Mouse (Mus musculus) T-helper 1 cell (primary cell): Measurements from ENCODE around the gene Cds1.

Source experiments
- in situ Hi-C: fragments of 300-600 bp; cut with MboI, MseI; formaldehyde crosslinking; loops from one replicate; pipeline ENCODE4 v1.15.1; 2025; ENCODE audit warnings: high pct_unique_total_duplicates

Cds1 gene

DNA sequence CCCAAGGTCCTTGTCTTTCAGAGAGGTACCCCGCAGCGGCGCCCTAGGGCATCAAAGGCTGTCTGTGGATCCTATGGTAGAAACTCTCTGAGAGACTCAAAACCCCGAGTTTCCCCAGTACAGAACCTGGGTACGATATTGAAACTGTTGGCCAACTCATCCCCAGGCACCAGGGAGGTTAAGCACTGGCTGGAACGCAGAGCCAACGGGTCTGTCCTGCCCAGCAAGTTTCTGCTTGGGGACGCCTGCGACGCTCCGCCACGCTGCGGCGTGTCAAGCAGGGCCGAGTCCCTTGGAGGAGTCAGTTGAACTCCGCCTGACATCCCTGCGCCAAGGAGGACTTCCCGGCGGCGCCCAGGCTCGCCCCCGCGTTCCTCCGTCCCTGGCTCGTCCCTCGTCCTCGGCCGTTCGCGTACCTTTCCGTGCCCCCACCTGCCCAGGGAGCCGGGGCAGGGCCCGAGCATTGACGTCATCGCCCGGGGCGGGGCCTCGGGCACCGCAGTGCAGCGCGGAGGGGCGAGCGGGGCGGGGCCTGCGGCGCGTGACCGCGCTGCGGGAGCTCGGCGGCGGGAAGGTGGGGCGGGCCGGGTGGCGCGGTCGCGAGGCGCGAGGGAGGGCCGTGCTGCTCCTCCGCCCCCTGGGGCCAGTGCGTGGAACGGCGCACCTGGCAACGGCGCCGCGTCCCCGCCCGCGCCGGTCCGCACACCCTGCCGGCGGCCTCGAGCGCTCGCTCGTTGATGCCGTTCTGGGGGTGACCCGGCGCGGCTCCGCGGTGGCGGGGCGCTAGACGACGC lies at the start of gene Cds1:
Gene Cds1, plus strand, starts transcription at position 577 of the 794 bp plus-strand sequence.
- in situ Hi-C loops, result no loop called here

DNA sequence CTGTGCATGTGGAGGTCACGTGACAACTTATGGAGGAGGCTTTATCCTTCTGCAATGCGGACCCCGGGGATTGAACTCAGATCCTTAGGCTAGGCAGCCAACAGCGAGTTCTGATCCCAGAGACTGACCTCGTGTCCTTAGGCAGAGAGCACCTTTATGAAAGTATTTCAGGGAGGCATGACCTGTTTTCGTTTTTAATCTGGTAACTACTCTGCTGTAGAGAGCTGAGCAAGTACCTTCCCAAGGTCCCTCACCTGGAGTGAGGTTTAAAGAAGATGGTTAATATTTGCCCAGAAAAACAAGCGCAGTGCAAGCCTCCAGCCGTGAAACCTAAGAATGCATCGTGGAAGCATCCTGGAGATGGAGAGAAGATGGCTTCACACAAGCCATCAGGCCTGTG lies 40.7 kb upstream of the Cds1 start:
- in situ Hi-C loops, result no loop called here

GRCm38 (mm10) chr5:101724756-101725155 lies 40.2 kb upstream of the Cds1 start:
- in situ Hi-C loops, result no loop called here

DNA sequence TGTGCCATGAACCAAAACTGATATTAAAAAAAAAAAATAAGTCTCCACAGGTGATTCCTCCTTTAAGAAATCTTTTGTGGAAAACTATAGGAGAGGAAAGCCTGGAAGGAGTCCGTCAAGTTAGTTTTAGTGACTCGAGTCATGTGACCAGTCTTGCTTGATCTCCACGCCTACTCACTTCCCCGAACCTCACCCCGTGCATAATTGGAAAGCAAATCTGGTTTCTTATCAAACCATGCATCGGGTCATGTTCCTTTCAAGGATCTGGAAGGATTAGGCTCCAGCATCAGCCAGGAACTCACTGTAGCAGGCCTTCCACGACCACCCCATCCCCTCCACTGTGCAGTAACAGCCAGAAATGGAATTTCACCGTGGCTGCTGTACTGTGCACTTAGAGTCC lies 39.2 kb upstream of the Cds1 start:
- in situ Hi-C loops, result no loop called here

GRCm38 (mm10) chr5:101726371-101726770 lies 38.6 kb upstream of the Cds1 start:
- in situ Hi-C loops, result no loop called here

GRCm38 (mm10) chr5:101728304-101728905 lies 36.5 kb upstream of the Cds1 start:
- in situ Hi-C loops, result no loop called here

GRCm38 (mm10) chr5:101737341-101737740 lies 27.6 kb upstream of the Cds1 start:
- in situ Hi-C loops, result no loop called here

- in situ Hi-C loops, result no loop called here
Measured at GRCm38 (mm10) chr5:101740471-101741223, 24.3 kb upstream of the Cds1 start.

GRCm38 (mm10) chr5:101741224-101741591 lies 23.7 kb upstream of the Cds1 start:
- in situ Hi-C loops, result no loop called here

GRCm38 (mm10) chr5:101742014-101742413 lies 22.9 kb upstream of the Cds1 start:
- in situ Hi-C loops, result no loop called here

DNA sequence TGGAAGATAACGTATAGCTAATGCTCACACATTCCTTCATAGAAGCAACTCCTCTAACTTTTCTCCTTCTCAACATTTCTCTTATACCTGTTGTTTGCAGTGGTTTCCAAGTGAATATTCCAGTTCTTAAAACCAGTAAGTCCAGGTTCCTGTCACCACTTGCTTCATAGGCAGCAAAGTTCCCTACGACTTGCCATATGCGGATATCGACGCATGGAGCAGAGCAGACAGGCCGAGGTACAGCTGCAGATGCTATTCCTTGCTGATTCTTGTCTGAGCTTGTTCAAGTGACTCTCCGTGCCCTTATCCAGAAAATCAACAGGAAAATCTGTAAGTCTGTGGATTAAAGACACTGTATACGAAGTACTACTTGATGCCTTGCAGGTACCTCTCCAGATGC lies 22.5 kb upstream of the Cds1 start:
- in situ Hi-C loops, result no loop called here

- in situ Hi-C loops, result no loop called here
Measured at GRCm38 (mm10) chr5:101744886-101745285, 20.0 kb upstream of the Cds1 start.

- in situ Hi-C loops, result no loop called here
Measured at GRCm38 (mm10) chr5:101753680-101754079, 11.2 kb upstream of the Cds1 start.

DNA sequence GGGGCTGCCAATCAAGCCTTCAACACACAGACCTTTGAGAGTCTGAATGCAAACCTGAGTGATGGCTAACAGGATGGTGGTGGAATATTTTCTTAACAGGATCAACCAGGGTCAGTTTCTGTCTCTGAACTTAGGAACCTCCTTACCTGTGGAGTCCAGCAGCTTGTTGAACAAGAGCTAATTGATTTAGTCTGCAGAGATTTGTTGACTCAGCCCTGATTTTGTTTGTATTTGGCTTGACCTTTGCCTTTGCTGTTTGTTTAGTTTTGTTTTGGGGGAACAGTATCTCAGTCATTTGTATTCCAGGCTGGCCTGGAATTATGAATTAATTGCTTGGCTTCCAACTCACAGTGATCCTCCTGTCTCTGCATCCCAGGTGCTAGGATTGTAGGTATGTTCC lies 7.3 kb upstream of the Cds1 start:
- in situ Hi-C loops, result no loop called here

- in situ Hi-C loops, result no loop called here
Measured at GRCm38 (mm10) chr5:101761685-101762084, 3.2 kb upstream of the Cds1 start.

DNA sequence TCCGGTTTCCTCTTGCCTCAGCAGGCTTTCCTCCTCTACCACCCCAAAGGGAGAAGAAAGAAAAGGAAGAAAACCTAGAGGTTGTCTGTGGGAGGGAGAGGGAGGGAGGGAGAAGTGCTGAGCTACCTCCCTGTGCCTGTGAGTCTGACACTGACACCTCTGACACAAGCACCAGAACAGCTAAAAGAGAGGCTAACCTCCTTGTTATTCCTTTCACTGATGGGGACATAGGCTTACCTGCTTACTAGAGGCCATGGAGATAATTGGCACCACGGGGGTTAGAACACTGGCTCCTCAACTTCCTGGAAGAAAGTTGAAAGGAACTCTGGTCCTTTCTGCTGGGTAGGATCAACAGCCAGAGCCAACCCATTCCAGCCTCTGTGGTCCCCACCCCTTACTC lies 1.4 kb upstream of the Cds1 start:
- in situ Hi-C loops, result no loop called here

DNA sequence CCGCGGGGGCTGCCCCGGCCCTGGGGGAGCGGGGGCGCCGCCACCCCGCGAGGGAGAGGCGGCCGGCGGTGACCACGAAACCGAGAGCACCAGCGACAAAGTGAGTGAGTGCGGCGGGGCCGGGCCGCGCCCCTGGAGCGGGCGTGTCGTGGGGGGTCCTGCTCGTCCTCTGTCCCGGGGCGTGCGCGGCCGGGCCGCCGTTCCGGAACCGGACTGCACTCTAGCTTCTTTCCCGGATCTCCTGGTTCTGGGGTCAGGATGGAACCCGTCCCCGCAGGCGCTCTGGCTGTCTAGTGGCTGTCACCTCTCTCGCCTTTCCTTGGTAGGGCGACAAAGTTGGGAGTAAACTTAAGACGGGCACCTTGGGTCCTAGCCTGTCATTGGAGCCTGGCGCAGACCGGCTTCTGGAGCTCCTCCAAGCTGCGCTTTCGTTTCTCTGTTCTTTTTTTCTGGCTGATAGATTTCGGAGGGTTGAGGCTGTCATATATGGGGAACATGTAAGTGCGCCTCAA lies 516 bp downstream of the Cds1 start:
- in situ Hi-C loops, result no loop called here

- in situ Hi-C loops, result no loop called here
Measured at GRCm38 (mm10) chr5:101766248-101766647, 1.3 kb downstream of the Cds1 start.

DNA sequence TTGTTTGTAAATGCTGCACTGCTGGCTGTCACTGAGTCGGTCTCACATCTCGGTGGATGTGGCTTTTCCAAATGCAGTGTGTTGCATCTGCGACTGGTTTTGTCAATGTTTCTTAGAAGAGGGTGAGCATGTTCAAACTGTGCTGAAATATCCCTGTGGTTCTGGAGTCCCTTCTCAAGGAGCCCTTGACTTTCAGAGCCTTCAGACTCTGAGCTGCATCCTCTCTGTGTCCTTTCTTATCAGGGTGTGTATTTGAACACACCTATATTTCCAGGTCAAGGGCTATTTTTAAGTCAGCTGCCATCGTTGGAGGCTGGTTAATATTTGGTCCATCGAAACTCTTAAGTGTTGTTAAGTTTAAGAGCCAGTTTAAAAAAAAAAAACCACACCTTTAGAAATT lies 2.2 kb downstream of the Cds1 start:
- in situ Hi-C loops, result no loop called here

DNA sequence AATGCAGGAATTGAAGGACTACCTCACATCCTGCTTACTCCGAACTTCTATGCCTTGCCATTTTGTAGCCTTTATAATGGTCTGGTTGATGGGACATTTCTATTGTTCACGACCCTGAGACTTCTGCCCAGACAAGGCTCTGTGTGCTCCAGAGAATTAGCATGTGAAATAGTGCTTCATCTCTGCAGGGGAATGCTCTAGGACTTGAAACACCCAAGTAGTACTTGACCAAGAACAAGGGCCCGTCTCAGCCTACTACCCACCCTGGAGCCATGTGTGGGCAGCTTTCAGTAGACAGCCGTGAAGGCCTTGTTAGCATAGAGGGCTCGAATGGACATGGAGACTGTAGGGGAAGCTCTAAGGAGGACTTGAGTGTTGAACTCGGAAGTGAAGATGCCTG lies 2.6 kb downstream of the Cds1 start:
- in situ Hi-C loops, result no loop called here

DNA sequence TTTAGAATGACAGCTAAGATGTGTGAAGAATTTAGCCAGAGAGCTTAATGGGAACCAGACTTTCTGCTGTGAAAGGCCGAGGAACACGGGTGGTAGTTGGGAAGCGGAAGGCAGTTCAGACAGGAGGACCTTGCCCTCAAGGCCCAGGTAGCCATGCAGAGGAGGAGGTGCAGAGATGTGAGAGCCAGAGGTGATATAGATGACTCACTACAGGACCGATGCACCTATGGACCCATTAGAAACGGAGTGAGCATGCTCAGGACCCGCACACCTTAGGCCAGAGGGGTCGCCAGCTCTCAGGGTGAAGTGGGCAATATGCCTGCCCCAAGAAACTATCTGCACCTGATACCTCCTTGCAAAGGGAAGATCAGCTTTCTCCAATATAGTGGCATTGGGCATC lies 3.6 kb downstream of the Cds1 start:
- in situ Hi-C loops, result no loop called here

DNA sequence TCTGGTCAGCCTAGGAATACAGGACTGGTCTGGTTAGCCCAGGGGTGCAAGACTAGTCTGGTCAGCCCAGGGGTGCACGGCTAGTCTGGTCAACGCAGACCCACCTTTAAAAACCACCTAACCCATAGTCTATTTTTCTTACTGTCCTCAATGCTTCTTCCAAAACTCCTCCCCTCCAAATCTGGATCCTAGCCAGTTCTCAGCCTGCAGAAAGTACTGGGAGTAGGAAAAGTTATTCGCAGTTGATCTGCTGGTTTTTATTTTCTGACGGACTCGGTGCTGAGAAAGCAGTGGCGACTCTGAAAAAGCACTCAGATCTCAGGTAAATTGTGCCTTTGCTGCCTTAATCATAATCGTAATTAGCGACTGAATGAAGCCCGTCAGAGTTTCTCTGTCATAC lies 7.7 kb downstream of the Cds1 start:
- in situ Hi-C loops, result no loop called here

- in situ Hi-C loops, result no loop called here
Measured at GRCm38 (mm10) chr5:101775262-101775661, 10.3 kb downstream of the Cds1 start.
